Mouse (Mus musculus) brain, embryonic 18.5 days (tissue): Measurements from ENCODE around the gene Lbp.

Source experiments
- DNase-seq: peaks from one replicate; pipeline ENCODE4 v3.0.0-alpha.2; 2012; ENCODE audit warnings: low read depth, low spot score

Gene Lbp

GRCm38 (mm10) chr2:158308276-158308675 lies 2.0 kb downstream of the Lbp start:
- no peak for DNase-seq

GRCm38 (mm10) chr2:158313089-158313488 lies 6.8 kb downstream of the Lbp start:
- no peak for DNase-seq

GRCm38 (mm10) chr2:158316371-158316770 lies 10.1 kb downstream of the Lbp start:
- DNase-seq, result no peak

- DNase-seq, result no peak
Measured at GRCm38 (mm10) chr2:158317026-158317425, 10.7 kb downstream of the Lbp start.

GRCm38 (mm10) chr2:158321596-158321995 lies 15.3 kb downstream of the Lbp start:
- DNase-seq, result no peak

GRCm38 (mm10) chr2:158322845-158323244 lies 16.6 kb downstream of the Lbp start:
- DNase-seq, result no peak

- DNase-seq, result no peak
Measured at GRCm38 (mm10) chr2:158324531-158325190, 18.4 kb downstream of the Lbp start.

GRCm38 (mm10) chr2:158325609-158326008 lies 19.3 kb downstream of the Lbp start:
- no peak for DNase-seq

- no peak for DNase-seq
Measured at GRCm38 (mm10) chr2:158334356-158334755, 28.1 kb downstream of the Lbp start.

GRCm38 (mm10) chr2:158337698-158338097 lies 31.4 kb downstream of the Lbp start:
- DNase-seq, result no peak

GRCm38 (mm10) chr2:158339948-158340564 lies 33.8 kb downstream of the Lbp start:
- no peak for DNase-seq

- DNase-seq, result no peak
Measured at GRCm38 (mm10) chr2:158341324-158341723, 35.0 kb downstream of the Lbp start.

GRCm38 (mm10) chr2:158343495-158343894 lies 37.2 kb downstream of the Lbp start:
- DNase-seq, result no peak

- DNase-seq, result no peak
Measured at GRCm38 (mm10) chr2:158346467-158346866, 40.2 kb downstream of the Lbp start.

- no peak for DNase-seq
Measured at GRCm38 (mm10) chr2:158347868-158348267, 41.6 kb downstream of the Lbp start.

- no peak for DNase-seq
Measured at GRCm38 (mm10) chr2:158352801-158353520, 46.7 kb downstream of the Lbp start.

GRCm38 (mm10) chr2:158354348-158355114 lies 48.2 kb downstream of the Lbp start:
- no peak for DNase-seq

- DNase-seq, result no peak
Measured at GRCm38 (mm10) chr2:158355238-158355637, 48.9 kb downstream of the Lbp start.

GRCm38 (mm10) chr2:158356121-158356520 lies 49.8 kb downstream of the Lbp start:
- DNase-seq, result no peak

GRCm38 (mm10) chr2:158359757-158360620 lies 53.7 kb downstream of the Lbp start:
- no peak for DNase-seq
